Comparison of ENCODE assay signal across 9 mouse cellular contexts in genomic region chr6:30896986-30897327, GRCm38 (mm10). TPM values are rescaled to one million over a fixed set of nuclear protein-coding genes. Genes with fewer than 3 reads are reported as not detected.
DNase-seq lines count a peak whose midpoint lies in the region; ATAC-seq and TF ChIP-seq lines count a peak whose summit lies in the region.
"Had no signal": no experiment of that assay in that cellular context is flagged by ENCODE, and none has a peak within 500 bp of the region (broad histone marks: within the 10 kb centered on the region; RNA-seq: fewer than 3 reads in every experiment).

No protein-coding gene starts in this region.

- no peaks in the 10 kb centered on the region for H3K79me2 ChIP-seq in myocyte (ENCODE audit: control insufficient read depth, insufficient read depth)

- ATAC-seq in embryonic facial prominence, embryonic 13.5 days (ENCODE audit: insufficient number of reproducible peaks, insufficient read depth, low FRiP score, low TSS enrichment, low read depth) = no peak

- intact Hi-C loops in left cerebral cortex, adult 2 months (cut with DNase I) = loop anchor here (5.0 kb wide), 1 partner anchor 495 kb away; the partner anchor contains the start of gene Klhdc10
- intact Hi-C loops in left cerebral cortex, postnatal 36 days (cut with DNase I) = loop anchor here (10.0 kb wide), 1 partner anchor 492 kb away; the partner anchor contains the start of gene Klhdc10

- H3K4me3 ChIP-seq in left cerebral cortex, adult 2 months = peak overlapping the region; percentile 95
- H3K4me3 ChIP-seq in embryonic facial prominence, embryonic 13.5 days = peak overlapping the region; percentile 65
- H3K4me3 ChIP-seq in myocyte = peak overlapping the region; percentile 33

- no peak for TF ChIP-seq CTCF in left cerebral cortex, adult 2 months (IDR thresholded peaks at IDR 0.05)

- no peak overlapping the region for H3ac ChIP-seq in myocyte (ENCODE audit: control insufficient read depth, insufficient read length)

- DNase-seq in left cerebral cortex, adult 2 months (ENCODE audit: extremely low spot score in 1 of 2, low spot score in 2 of 2) = no peak
- no peak for DNase-seq in left cerebral cortex, postnatal 36 days (ENCODE audit: low spot score in 2 of 2)
- peak; percentile 1 for DNase-seq in hindlimb bud, embryonic 11.5 days (ENCODE audit: extremely low spot score, low read depth, low spot score)
- DNase-seq in layer of hippocampus, postnatal 25 days (ENCODE audit: extremely low spot score in 1 of 2, low spot score in 1 of 2) = no peak
- no peak for DNase-seq in right cerebral cortex, adult 2 months (ENCODE audit: low spot score in 2 of 2)
- no peak for DNase-seq in ovary, postnatal 36 days (ENCODE audit: low spot score)

- no peaks in the 10 kb centered on the region for H3K27me3 ChIP-seq in embryonic facial prominence, embryonic 13.5 days
- no peaks in the 10 kb centered on the region for H3K27me3 ChIP-seq in myocyte (ENCODE audit: control insufficient read depth, insufficient read depth, insufficient read length)

- H3K9ac ChIP-seq in embryonic facial prominence, embryonic 13.5 days = peak overlapping the region; percentile 78

- no peak for TF ChIP-seq POLR2A in myocyte (IDR thresholded peaks at IDR 0.05; ENCODE audit: insufficient read length, low read depth)

- peak overlapping the region; percentile 59 for H3K4me2 ChIP-seq in embryonic facial prominence, embryonic 13.5 days
- H3K4me2 ChIP-seq in myocyte (ENCODE audit: low read depth) = peak overlapping the region; percentile 82

- 10% methylated on average over 8 of the region's 8 CpGs for WGBS in embryonic facial prominence, embryonic 13.5 days

- H3K27ac ChIP-seq in left cerebral cortex, adult 2 months = 0 out of 2 replicates have a peak overlapping the region, but pooled peaks have one; percentile 7
- peak overlapping the region; percentile 98 for H3K27ac ChIP-seq in embryonic facial prominence, embryonic 13.5 days

- 0 out of 2 replicates have a peak, but pooled peaks cover 4% of the 10 kb centered on the region for H3K36me3 ChIP-seq in embryonic facial prominence, embryonic 13.5 days
- no peaks in the 10 kb centered on the region for H3K36me3 ChIP-seq in myocyte (ENCODE audit: control insufficient read depth, insufficient read depth)

- no peaks in the 10 kb centered on the region for H3K9me3 ChIP-seq in embryonic facial prominence, embryonic 13.5 days

- peaks cover 6% of the 10 kb centered on the region for H3K4me1 ChIP-seq in embryonic facial prominence, embryonic 13.5 days

TF ChIP-seq in myocyte, 11 proteins besides CTCF, POLR2A, EP300 and RAD21:
- TF ChIP-seq TCF12 (IDR thresholded peaks at IDR 0.05; ENCODE audit: insufficient read depth, poor library complexity, severe bottlenecking) = no peak
- no peak for TF ChIP-seq TCF3 (IDR thresholded peaks at IDR 0.05; ENCODE audit: insufficient read length, low read depth)
- no peak for TF ChIP-seq USF1 (IDR thresholded peaks at IDR 0.05; ENCODE audit: low read depth)
- no peak for TF ChIP-seq E2F4 (IDR thresholded peaks at IDR 0.05; ENCODE audit: insufficient read depth)

RNA-seq across cellular contexts. Expression of gene Copg2, which starts 0.4 kb away (rescaled TPM):
- 10 to 100 TPM; 75.2 to 81.9 TPM for total RNA-seq in left cerebral cortex, adult 2 months (2021)
- total RNA-seq in left cerebral cortex, postnatal 36 days (2021) = 10 to 100 TPM; 68.4 to 77.7 TPM
- 21.5 and 28.0 TPM in 2 replicates for polyA plus RNA-seq in embryonic facial prominence, embryonic 13.5 days (2015; fragmentation: Nextera tagmentation; extraction: Ambion mirVana)
- polyA plus RNA-seq in myocyte (2012; fragmentation: generic; extraction: Trizol) = 26.6 TPM
- total RNA-seq in layer of hippocampus, postnatal 25 days (2021) = 10 to 100 TPM; 82.0 to 82.5 TPM

RNA-seq across cellular contexts. Expression of gene Tsga13, which starts 18.4 kb away (rescaled TPM):
- total RNA-seq in left cerebral cortex, adult 2 months (2021) = not detected
- total RNA-seq in left cerebral cortex, postnatal 36 days (2021) = under 1 TPM in 1 of 2 experiments, not detected in 1; 0.50 TPM
- polyA plus RNA-seq in embryonic facial prominence, embryonic 13.5 days (2015; fragmentation: Nextera tagmentation; extraction: Ambion mirVana) = 0.45 TPM in 1 of 2 replicates, not detected in the other
- not detected for polyA plus RNA-seq in myocyte (2012; fragmentation: generic; extraction: Trizol)
- total RNA-seq in layer of hippocampus, postnatal 25 days (2021) = not detected
- total RNA-seq: adrenal gland, adult 18-20 months had no signal

Comparison
In these comparisons a context has a peak if more than half of its experiments do, and no peak if none do; other contexts are left out.
1. H3K4me3 ChIP-seq: peak in every context shown above with its lines; median percentile 95 in left cerebral cortex, adult 2 months; 65 in embryonic facial prominence, embryonic 13.5 days; 33 in myocyte.